Comparison of ENCODE assay signal across 8 mouse cellular contexts in genomic region chr5:98854264-98854626, GRCm38 (mm10). TPM values are rescaled to one million over a fixed set of nuclear protein-coding genes. Genes with fewer than 3 reads are reported as not detected.
DNase-seq lines count a peak whose midpoint lies in the region; ATAC-seq lines count a peak whose summit lies in the region.

Gene Bmp3 (plus strand): TSS chr5:98854415.

- peak; percentile 54 for ATAC-seq in stomach, embryonic 16.5 days (ENCODE audit: insufficient read depth, low FRiP score)

- 6% methylated on average over 10 of the region's 10 CpGs for WGBS in stomach, embryonic 16.5 days

- H3K4me1 ChIP-seq in stomach, embryonic 16.5 days (ENCODE audit: control insufficient read depth, insufficient read depth, low read length): peaks cover 11% of the 10 kb centered on the region

- H3K4me3 ChIP-seq in stomach, embryonic 16.5 days (replicated peaks; ENCODE audit: low read length): peak within 1 kb of the TSS; percentile 50

- H3K9ac ChIP-seq in stomach, embryonic 16.5 days (ENCODE audit: low read length): peak within 1 kb of the TSS; percentile 68

- H3K27ac ChIP-seq in stomach, embryonic 16.5 days (ENCODE audit: low read length): no peak within 1 kb of the TSS

- no peaks in the 10 kb centered on the region for H3K9me3 ChIP-seq in stomach, embryonic 16.5 days (replicated peaks; ENCODE audit: control insufficient read depth, low read length)

- H3K36me3 ChIP-seq in stomach, embryonic 16.5 days (ENCODE audit: control insufficient read depth, insufficient read depth, low read length): no peaks in the 10 kb centered on the region

- DNase-seq in gastrocnemius, postnatal 10 days: peak; percentile 14
- DNase-seq in gastrocnemius, adult 18-20 months (ENCODE audit: low spot score): no peak
- peak; percentile 67 for DNase-seq in brain, adult 2 months (ENCODE audit: low read depth, low spot score)
- peak; percentile 51 to 54 for DNase-seq in frontal cortex, postnatal 36 days (ENCODE audit: low spot score in 2 of 2)
- DNase-seq in kidney, postnatal 4 days: peak; percentile 50 to 63
- DNase-seq in lung, postnatal 14 days: peak; percentile 59
- DNase-seq in cerebellum, adult 9-11 months: no peak

- peak within 1 kb of the TSS; percentile 79 for H3K4me2 ChIP-seq in stomach, embryonic 16.5 days (ENCODE audit: low read depth, low read length)

- H3K27me3 ChIP-seq in stomach, embryonic 16.5 days (ENCODE audit: control insufficient read depth, insufficient read depth, low read length): peaks cover 33% of the 10 kb centered on the region

RNA-seq across cellular contexts. Expression of gene Bmp3, which starts in this region (rescaled TPM):
- total RNA-seq in gastrocnemius, postnatal 10 days (2021): 1 to 10 TPM; 3.2 to 5.7 TPM
- total RNA-seq in gastrocnemius, adult 18-20 months (2021): 1 to 10 TPM in 1 of 2 experiments, under 1 TPM in 1; 0.21 to 1.1 TPM
- polyA plus RNA-seq in stomach, embryonic 16.5 days (2015; fragmentation: Nextera tagmentation; extraction: Ambion mirVana): 3.0 and 4.1 TPM in 2 replicates

Comparison
In these comparisons a context has a peak if more than half of its experiments do, and no peak if none do; other contexts are left out.
1. DNase-seq: peak in gastrocnemius, postnatal 10 days (single experiment), brain, adult 2 months (single experiment), frontal cortex, postnatal 36 days (2 of 2), kidney, postnatal 4 days (2 of 2) and lung, postnatal 14 days (single experiment); none in gastrocnemius, adult 18-20 months (single experiment) and cerebellum, adult 9-11 months (single experiment).